Mouse (Mus musculus) c-Kit-positive CD71-positive TER-119-positive erythroid progenitor cells, embryonic 14.5 days (primary cell): Measurements from ENCODE around the gene Asb5.
A peak's percentile ranks its signal among the peaks of the same experiment; 100 is the strongest.
"Not testable (repeated sequence)": the region's sequence is repeated elsewhere in the genome, so short reads cannot be mapped to it uniquely, and the experiment has no call there.

ENCODE experiments used
- DNase-seq: peaks from one replicate; pipeline ENCODE4 v3.0.0-alpha.2; 2013; ENCODE audit warnings: low spot score

Asb5 gene

DNA sequence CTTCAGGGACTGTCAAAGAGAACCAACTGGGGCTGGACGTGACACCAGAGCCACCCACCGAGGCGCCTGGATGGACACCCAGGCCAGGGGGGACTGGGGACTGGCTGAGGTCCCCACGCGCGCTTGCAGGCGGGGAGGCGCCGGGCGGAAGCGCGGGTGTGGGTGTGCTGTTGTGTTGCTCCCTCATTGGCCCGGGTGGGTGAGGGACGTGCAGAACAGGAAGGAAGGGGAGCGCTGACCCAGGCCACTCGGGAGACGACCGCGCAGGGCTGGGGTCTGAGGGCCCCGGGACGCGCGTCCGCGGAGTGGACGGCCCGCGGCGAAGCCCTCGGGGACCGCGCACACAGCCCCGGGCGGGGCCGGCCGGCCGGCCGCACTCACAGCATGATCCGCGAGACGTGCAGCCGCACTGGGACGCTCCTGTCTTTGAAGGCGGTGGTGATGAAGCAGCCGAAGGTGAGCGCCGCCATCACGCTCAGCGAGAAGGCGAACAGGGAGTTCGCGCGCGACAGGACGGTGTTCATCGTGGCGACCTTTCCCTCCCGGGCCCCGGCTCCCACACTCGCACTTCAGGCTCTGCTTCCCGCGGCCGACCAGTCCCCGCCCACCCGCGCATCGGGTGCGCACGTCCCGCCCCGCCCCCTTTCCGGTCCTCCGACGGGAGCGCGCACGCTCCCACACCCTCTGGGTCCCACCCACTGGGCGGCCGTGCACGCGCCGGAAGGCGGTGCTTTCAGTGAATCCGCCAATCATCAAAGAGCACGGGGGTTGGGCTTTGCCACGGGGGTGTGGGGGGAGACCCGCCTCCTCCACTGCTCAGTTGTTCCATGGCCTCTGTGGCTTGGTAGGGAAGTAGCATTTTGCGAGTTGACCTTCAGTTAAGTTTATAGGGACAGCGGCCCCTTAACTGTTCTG is at the start of gene Asb5, which contains the start of gene Spcs3:
Asb5 (plus strand) TSS at position 199 of the 915 bp plus-strand sequence.
Spcs3 (minus strand) TSS at position 617 of the 915 bp plus-strand sequence.
- DNase-seq, result peak; percentile 93

DNA sequence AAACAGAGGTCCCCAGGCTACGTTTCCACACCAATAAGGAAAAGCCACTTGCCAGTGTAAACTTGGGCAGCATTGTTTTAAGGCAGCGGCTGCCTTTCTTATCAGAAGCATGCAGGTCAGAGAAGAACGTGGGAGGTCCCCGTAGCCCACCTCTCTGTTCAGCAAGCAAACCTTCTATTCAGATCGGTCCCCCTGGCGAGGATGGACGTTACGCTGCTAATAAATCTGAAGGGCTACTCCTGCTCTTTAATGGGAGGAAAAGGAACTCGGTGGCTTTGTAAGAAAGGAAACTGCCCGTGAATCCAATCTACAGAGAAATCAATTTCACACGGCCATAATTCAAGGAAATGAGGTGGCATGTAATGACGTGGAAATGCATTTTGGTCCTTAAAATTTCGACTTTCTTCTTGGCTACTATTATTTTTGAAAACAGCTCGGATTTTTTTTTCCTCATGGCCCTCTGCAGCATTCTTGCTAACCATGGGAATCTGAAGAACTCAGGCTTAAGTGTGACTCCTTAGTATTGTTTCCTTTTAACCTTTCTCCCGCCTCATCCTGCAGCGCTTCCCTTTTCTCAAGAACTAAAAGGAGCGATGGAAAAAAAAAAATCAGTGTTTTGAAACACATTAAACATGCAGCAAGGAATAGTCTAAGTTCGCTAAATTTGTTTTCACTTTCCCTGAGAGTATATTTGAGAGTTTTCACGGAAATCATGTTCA is 42.7 kb upstream of the Asb5 start:
- no peak for DNase-seq

DNA sequence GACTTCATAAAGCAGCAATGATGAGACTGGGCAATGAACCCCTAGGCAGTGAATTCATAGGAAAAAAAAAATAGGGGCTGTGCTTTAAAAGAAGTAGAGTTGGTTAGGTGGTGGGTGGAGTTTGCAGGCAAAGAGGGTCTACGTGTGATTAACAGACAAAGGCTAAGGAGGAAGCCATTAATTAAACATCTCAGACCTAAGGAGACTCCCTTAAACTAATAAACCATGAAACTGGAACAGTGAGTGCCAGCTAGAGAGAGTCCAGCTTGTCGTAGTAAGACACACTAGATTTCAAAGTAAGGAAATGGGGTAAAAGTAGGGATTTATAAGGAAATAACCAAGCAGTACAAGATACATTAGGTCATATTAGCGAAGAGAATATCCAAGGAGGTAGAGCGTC is 40.9 kb upstream of the Asb5 start:
- DNase-seq, result no peak

GRCm38 (mm10) chr8:54491057-54491690 is 38.2 kb upstream of the Asb5 start:
- DNase-seq, result peak; percentile 45

GRCm38 (mm10) chr8:54491934-54492333 is 37.4 kb upstream of the Asb5 start:
- DNase-seq, result no peak

DNA sequence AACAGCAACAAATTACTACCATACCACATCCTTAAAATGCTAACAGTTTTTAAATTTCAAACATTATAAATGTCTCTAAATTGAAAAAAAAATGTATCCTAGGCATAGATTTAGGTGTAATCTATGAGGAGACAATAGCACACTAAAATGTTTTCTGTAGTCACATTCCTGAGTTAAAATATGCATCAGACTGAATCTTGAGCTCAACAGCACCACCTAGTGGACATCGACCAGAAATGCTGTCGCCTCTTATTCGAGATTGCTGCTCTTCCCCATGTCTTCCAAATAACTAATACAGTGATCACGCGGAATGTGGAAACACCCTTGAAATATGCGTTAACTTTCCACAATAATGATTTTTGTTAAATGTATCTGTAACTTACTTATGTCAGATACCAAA is 36.3 kb upstream of the Asb5 start:
- peak; percentile 62 for DNase-seq

- no peak for DNase-seq
Measured at GRCm38 (mm10) chr8:54493915-54494314, 35.5 kb upstream of the Asb5 start.

DNA sequence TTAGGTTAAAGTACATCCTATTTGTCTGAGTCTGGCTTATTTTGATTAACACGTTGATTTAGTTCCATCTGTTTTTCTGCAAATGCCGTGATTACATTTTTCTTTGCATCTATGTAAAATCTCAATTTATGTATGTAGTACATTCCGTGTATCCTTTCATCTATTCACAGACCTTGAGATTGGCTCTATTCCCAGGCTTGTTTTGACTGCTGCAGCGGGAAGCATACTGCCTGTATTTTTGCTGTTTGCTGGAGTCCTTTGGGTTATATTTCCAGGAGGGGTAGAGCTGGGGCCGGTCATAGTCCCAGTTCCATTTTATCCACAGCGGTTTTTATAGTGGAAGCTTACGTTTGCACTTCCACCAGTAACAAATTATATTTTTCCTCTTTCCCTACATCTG is 26.3 kb upstream of the Asb5 start:
- DNase-seq, result no peak

DNA sequence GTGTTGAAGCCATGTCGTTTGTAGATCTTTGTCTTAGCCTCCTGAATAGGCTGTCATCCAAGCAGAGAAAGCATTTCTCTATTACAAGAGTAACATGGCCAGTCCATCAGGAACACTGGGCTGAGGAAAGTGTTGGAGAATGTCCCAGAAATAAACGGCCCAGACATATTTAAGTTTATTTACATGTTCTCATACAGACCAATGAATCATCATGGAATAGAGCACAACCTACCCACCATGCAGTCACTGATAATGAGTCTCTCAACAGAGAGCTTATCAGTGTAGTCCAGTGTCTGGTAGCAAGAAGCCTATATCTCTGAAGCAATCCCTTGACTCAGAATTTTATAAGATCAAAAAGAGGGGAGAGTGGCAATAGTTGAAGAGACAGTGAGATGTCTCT is 24.3 kb upstream of the Asb5 start:
- DNase-seq, result no peak

GRCm38 (mm10) chr8:54507428-54508095 is 21.8 kb upstream of the Asb5 start:
- DNase-seq, result peak; percentile 70

- no peak for DNase-seq
Measured at GRCm38 (mm10) chr8:54508096-54508456, 21.3 kb upstream of the Asb5 start.

DNA sequence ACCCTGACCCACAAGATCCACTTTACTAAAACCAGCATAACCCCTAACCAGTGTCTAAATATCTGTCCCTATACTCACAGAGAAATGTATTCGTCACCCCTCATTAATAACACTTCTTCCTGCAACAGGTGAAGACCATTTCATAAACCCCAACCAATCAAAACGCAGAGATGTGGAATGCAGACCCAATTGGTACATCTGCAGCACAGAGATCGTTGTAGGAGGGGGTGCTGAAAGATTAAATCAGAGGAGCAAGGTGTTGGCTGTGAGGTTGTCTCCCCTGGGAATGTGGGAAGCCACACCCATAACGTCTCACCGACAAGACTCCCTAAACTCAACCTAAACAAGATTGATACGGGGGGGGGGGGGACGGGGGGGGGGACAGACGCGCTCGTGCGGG is 20.6 kb upstream of the Asb5 start:
- DNase-seq, result no peak

DNA sequence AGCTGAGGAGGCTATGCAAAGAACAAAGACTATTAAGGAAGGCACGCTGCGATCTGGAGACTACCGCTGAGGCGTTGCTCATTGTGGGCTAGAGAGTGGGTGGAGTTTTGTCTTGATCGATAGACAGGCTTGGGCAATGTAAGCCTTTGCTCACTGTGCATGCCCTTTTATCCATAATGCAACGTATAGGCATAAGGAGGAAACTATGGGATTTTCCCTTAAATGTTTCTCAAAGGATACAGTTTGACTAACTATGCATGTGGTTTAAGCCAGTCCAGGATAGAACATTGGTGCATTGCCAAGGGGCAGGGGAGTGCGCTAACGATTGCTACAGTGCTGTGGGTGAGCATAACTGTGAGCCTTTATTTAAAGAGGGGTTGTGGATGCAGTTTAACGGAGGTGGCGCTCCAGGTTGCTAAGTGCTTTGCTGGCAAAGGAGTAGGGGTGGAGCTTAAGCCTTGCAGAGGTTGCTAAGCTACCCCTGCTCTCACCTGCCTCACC is 20.1 kb upstream of the Asb5 start:
- no peak for DNase-seq

- DNase-seq, result peak; percentile 25
Measured at GRCm38 (mm10) chr8:54511791-54512190, 17.6 kb upstream of the Asb5 start.

- not testable (repeated sequence) for DNase-seq
Measured at GRCm38 (mm10) chr8:54512200-54512599, 17.2 kb upstream of the Asb5 start.

GRCm38 (mm10) chr8:54518756-54519460 is 10.5 kb upstream of the Asb5 start:
- no peak for DNase-seq

DNA sequence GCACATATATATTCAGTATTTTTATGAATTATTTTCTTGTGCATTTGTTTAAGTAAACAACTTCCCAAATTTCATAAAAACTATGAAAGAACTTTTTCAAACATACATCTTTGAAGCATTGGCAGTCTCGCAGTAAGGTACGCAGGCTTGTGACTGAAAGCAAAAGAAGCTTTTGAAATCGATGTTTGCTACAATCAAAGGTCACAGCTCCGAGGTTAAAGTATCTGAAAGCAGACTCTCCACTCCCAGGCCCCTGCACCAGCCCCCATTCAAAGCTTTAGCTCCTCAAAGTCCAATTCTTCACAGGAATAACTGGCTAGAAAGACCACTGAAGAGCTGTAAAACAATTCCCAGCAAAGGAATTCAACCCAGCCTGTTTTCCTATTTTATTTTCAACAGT is 8.9 kb upstream of the Asb5 start:
- DNase-seq, result no peak

- peak; percentile 45 for DNase-seq
Measured at GRCm38 (mm10) chr8:54525606-54526005, 3.8 kb upstream of the Asb5 start.

DNA sequence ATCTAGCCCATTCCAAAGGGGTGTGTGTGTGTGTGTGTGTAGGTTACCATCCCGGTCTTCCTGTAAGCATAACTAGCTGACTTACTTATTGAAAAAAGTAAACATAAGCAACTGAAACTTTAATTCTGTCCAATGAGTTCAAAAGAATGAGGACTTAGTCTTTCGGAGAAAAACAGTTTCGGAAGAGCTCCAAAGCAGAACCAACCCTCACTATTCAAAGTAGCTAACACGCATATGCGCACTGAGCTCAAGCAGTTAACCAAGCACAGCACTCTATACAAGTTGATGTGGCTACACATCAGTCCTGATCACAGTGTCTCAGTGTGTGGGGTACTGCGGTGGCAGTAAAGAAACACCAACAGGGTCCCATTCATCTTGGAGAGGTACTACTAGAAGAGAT is 2.7 kb upstream of the Asb5 start:
- no peak for DNase-seq

DNA sequence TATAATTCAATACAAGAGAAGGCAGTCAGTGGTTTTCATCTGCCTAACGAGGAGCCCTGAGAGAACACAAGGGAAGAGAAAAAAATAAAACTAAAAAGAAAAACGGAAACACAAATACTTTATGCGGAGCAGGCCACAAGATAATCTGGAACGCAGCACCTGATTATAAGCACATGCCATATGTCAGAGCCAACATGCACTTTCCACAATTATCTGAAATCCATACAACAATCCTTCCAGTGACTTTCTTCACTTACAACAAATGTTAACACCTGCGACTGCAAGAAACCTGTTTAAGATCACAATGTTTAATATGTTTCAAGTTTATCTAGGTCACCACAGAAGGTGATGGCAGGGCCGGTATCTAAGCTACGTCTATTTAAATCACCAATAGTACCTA is 809 bp upstream of the Asb5 start:
- DNase-seq, result no peak

GRCm38 (mm10) chr8:54535172-54535571 is 5.8 kb downstream of the Asb5 start:
- no peak for DNase-seq
